Mouse (Mus musculus) lung, adult 2 months (tissue): ENCODE results near the gene Trim27. TPM values are rescaled to one million over a fixed set of nuclear protein-coding genes. Genes with fewer than 3 reads are reported as not detected.

Source experiments
- DNase-seq: peaks from one replicate; pipeline ENCODE4 v3.0.0; 2022
- H3K4me1 ChIP-seq: fragments of 200-500 bp; 2 replicates; pipeline ENCODE4 v1.6.1; 2011; ENCODE audit warnings: low read length; ENCODE audit not compliant: control insufficient read depth, insufficient read depth
- H3K4me3 ChIP-seq: fragments of 200-500 bp; replicated peaks from 2 replicates; pipeline ENCODE3; 2011; ENCODE audit warnings: low read depth, mild to moderate bottlenecking, control low read depth, low read length; ENCODE audit errors: extremely low read depth
- CTCF ChIP-seq: fragments of 200-500 bp; IDR thresholded peaks from 2 replicates; pipeline ENCODE4 v1.5.1; 2011; ENCODE audit warnings: mild to moderate bottlenecking, low read length, control low read depth; ENCODE audit not compliant: insufficient read depth
- POLR2A ChIP-seq: fragments of 200-500 bp; IDR thresholded peaks from 2 replicates; pipeline ENCODE4 v1.6.1; 2011; ENCODE audit warnings: low read depth, mild to moderate bottlenecking, control low read depth, low read length, borderline replicate concordance; ENCODE audit errors: extremely low read depth
- WGBS: fragments of 180-500 bp; shearing (Covaris S2); methylation state at CpG from one replicate; pipeline ENCODE4 v1.1.7; 2018; 5-methylcytosine and 5-hydroxymethylcytosine counted together
- polyA plus RNA-seq: library from polyadenylated mRNA; depleted of rRNA; stranded (reverse); fragments of >200 nt; gene quantifications from 2 replicates; pipeline ENCODE4 v1.2.3, GENCODE M21; 2012; rRNA removed

Gene Trim27
- polyA plus RNA-seq = 34.8 and 53.5 TPM in 2 replicates

DNA sequence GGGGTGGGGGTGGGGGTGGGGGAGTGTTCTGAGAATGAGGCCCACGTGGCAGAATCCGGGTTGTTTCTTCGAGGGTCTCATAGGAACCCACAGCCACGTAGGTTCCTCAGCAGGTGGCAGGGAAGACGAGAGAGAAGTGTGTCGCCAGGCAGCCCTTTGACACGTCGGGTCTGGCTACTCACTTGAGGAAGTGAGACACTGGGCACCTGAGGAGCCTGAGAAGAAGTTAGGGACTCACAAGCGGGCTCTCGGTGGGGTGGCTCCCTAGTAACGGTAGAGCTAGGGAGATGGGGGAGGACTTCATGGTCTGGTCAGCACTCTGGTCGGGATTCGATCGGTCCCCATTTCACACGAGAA is at the start of gene Trim27:
TSS of gene Trim27 (plus strand) at position 79 of the 357 bp plus-strand sequence.
- DNase-seq = no peak
- H3K4me3 ChIP-seq = peak within 1 kb of the TSS; percentile 98
- WGBS = under 1% methylated on average over 15 of the region's 15 CpGs
- TF ChIP-seq CTCF (no peak), POLR2A (no peak)
- peaks cover 2% of the 10 kb centered on the region; the same call in 1 of the 2 replicates for H3K4me1 ChIP-seq

DNA sequence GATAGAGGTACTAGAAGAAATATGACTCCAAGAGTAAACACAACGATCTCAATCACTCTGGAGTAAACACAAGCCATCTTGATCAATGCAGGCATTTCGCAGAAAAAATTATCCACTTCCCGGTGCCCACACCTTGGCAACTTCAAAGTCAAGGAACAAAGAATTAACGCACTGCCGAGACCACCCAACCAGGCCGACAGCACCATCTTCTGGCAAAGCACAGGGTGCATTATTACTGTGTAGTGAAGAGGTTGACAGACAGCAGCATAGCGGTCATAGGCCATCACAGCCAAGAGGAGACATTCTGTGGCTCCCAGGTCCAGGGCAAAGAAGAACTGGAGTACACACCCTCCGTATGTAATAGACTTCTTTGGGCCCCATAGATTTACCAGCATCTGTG is 36.8 kb upstream of the Trim27 start:
- TF ChIP-seq POLR2A (no peak), CTCF (no peak)
- DNase-seq = no peak
- no peaks in the 10 kb centered on the region for H3K4me1 ChIP-seq
- H3K4me3 ChIP-seq = no peak overlapping the region
- 34% methylated on average over 8 of the region's 8 CpGs for WGBS

DNA sequence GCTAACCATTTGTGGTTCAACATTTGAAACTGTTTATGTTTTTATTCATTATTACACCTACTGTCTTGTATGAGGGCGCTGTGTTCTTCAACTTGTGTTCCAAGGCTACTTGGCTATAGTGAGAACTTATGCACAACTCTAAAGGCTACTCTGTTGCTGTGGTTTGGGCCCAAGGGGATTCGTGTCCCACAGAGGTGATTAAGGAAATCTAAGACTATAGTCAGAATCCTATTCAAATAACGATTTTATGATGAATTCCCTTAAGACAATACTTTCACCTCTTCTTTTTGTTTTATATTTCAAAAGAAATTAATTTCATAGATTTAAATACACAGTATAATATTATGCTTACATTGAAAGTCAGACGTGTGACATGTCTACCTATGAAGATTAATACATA is 33.5 kb upstream of the Trim27 start, which contains the start of gene Olfr1368:
TSS of gene Olfr1368 (minus strand) at position 101 of the 400 bp plus-strand sequence.
- Histone ChIP-seq H3K4me1 (no peaks in the 10 kb centered on the region), H3K4me3 (no peak within 1 kb of the TSS)
- WGBS = 61% methylated on average over 4 of the region's 4 CpGs
- no peak for TF ChIP-seq CTCF
- TF ChIP-seq POLR2A = no peak
- DNase-seq = no peak

DNA sequence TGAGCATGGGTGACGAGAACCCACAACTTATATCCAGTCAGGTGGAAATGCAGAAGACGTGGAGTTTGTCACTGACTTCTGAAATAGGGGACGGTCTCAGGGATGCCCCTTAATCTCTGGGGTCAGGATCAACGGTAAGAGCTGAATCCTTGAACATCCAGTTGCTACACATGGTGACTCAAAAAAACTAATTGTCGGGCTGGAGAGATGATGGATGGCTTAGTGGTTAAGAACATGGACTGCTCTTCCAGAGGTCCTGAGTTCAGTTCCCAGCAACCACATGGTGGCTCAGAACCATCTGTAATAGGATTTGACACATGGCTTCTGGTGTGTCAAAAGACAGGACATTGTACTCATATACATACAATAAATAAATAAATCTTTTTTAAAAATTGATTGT is 23.4 kb upstream of the Trim27 start:
- DNase-seq = no peak
- Histone ChIP-seq H3K4me3 (no peak overlapping the region), H3K4me1 (no peaks in the 10 kb centered on the region)
- TF ChIP-seq CTCF (no peak), POLR2A (no peak)
- WGBS = 79% methylated on average over 5 of the region's 5 CpGs

DNA sequence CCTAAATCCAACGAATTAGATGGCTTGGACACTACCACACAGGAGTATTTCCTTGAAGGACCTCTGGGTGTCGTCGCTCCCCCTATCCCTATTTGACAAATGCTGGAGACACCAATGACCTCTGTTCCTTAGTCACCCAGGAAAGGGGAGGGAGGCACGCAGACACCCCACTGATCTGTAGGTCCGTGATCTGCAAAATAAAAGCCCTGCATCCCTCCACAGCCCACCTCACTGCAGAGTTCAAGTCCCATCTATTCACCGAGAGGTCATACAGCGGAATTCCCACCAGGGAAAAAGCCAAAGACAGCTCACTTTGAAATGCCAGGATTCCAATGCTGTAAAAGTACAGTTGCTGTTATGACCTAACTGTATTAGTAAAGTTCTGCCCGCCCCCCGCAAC is 21.2 kb upstream of the Trim27 start:
- DNase-seq = no peak
- H3K4me3 ChIP-seq = no peak overlapping the region
- TF ChIP-seq POLR2A = no peak
- no peak for TF ChIP-seq CTCF
- no peaks in the 10 kb centered on the region for H3K4me1 ChIP-seq
- WGBS = 14% methylated on average over 9 of the region's 9 CpGs

DNA sequence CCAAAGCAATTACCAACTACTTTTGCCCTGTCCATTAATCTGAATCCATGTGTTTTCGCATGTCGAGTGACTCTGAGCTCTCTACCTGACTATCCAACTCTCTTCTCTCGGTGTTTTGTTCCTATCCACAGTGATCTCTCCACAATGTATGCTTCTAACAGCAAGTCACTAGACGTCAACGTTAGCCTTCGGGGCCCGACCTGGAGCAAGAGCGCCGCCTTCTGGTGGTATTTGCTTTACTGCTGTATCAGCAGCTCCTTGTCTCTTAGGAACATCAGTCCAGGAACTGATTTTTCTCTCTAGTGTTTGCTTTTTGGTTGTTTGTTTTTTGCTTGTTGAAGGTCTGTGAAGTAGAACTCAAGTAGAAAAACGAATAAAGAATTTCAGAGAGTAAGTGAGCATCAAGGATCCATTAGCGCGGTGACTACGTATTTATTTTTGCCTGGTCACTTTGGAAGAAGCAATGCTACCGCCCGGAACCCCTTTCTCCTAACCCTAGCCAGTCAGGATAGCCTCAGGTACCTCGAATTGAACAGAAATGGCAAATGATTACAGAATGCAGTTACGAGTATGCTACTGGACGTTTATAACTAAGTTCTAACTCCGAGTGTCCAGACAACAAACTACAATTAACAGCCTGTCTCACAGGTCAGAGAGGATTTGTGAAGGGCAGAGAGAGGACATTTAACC is 20.3 kb upstream of the Trim27 start:
- no peaks in the 10 kb centered on the region for H3K4me1 ChIP-seq
- TF ChIP-seq POLR2A (no peak), CTCF (peak; percentile 75)
- DNase-seq = peak; percentile 84
- WGBS = 2% methylated on average over 19 of the region's 19 CpGs
- H3K4me3 ChIP-seq = peak overlapping the region; percentile 72

DNA sequence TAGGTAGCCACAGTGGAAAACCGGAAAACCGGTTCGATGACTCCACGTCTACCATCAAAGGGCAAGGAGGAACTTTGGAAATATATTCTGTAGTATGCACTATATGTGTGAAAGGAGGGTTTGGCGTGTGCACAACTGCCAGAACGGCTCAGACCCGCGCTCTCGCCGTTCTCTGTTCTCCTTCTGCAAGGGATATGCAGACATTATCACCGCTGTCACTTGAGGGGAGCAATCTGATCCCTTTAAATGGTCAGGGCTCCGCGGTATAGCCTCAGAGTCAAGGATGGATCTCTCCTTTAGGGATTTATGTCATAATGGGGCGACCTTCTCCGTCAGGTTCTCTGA is 19.8 kb upstream of the Trim27 start:
- Histone ChIP-seq H3K4me3 (peak overlapping the region; percentile 72), H3K4me1 (no peaks in the 10 kb centered on the region)
- WGBS = under 1% methylated on average over 15 of the region's 15 CpGs
- no peak for DNase-seq
- TF ChIP-seq CTCF (no peak), POLR2A (no peak)

DNA sequence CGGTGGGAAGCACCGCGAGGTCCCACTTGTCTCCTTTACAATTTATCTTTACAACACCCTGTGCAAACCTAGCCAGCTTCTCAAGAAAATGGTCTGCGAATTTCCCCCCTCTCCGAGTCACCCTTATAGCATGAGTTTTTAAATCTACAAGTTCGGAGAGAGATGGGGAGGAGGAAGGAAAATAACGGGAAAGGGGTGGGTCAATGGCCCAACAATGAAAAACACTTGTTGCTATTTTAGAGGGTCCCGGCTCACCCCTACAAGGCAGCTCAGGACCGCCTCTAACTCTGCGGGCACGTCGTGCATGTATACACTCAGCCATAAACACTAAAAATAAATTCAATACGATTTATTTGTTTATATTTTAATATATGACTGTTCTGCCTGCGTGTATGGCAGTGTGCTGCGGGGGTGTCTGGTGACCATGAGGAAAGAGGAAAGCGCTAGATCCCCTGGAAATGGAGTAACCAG is 19.2 kb upstream of the Trim27 start:
- DNase-seq = no peak
- WGBS = under 1% methylated on average over 16 of the region's 16 CpGs
- Histone ChIP-seq H3K4me3 (peak overlapping the region; percentile 72), H3K4me1 (no peaks in the 10 kb centered on the region)
- no peak for TF ChIP-seq POLR2A
- no peak for TF ChIP-seq CTCF

DNA sequence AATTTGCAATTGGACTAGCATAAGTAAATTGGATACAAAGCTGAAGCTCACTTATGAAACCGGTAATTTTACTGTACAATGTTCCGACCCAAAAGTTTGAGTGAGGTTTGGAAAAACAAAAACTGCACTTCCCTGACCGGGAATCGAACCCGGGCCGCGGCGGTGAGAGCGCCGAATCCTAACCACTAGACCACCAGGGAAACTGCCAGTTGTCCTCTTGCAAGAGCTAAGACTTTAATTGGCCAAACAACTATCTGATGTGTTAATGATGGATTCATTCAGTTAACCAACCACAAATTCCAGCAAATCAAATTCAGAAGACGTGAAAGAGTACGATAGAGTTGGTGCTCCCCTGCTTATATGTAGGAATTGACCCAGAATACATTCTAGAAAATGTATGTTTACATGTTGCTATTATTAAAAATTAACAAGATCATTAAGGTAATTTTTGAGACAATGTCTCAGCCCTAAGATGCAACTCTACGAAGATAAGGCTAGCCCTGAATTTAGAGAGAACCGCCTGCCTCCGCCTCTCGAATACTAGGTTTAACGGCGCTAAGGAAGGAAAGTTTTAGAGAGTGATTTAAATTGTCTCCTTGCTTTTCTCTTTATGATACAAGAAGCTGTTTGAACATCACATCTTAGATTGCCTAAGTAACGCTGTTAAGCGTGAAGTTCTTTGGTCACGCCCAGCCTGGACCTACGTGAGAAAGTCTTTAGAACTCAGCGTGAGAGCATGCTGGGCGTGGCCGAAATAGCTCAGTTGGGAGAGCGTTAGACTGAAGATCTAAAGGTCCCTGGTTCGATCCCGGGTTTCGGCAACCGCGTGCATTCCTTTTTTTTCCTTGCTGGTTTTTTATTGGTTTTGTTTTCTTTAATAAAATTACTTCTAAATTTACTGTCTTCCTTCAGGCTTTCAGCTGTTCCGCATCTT is 18.3 kb upstream of the Trim27 start:
- H3K4me3 ChIP-seq = peak overlapping the region; percentile 72
- WGBS = under 1% methylated on average over 32 of the region's 32 CpGs

More for the DNA sequence above, 18.3 kb upstream of the Trim27 start:
- no peak for TF ChIP-seq CTCF
- TF ChIP-seq POLR2A = no peak
- no peaks in the 10 kb centered on the region for H3K4me1 ChIP-seq
- DNase-seq = peak; percentile 94
